Mouse (Mus musculus): ENCODE results near the gene Fam155a. TPM values are rescaled to one million over a fixed set of nuclear protein-coding genes. Genes with fewer than 3 reads are reported as not detected.

The Fam155a gene
- polyA plus RNA-seq, 1 experiment, result not detected

- Histone ChIP-seq H3ac (ENCODE audit: control insufficient read depth, insufficient read length) (no peak overlapping the region), H3K4me3 (no peak overlapping the region), H3K79me2 (ENCODE audit: control insufficient read depth, insufficient read depth) (no peaks in the 10 kb centered on the region), H3K27me3 (ENCODE audit: control insufficient read depth, insufficient read depth, insufficient read length) (no peaks in the 10 kb centered on the region), H3K4me2 (ENCODE audit: low read depth) (no peak overlapping the region), H3K36me3 (ENCODE audit: control insufficient read depth, insufficient read depth) (no peaks in the 10 kb centered on the region)
- TF ChIP-seq POLR2AphosphoS2 (IDR thresholded peaks at IDR 0.05; ENCODE audit: insufficient read length, low read depth) (no peak), TCF12 (IDR thresholded peaks at IDR 0.05; ENCODE audit: insufficient read depth, poor library complexity, severe bottlenecking) (no peak), CEBPB (IDR thresholded peaks at IDR 0.05; ENCODE audit: insufficient read depth, poor library complexity, severe bottlenecking) (no peak), MYOD1 (IDR thresholded peaks at IDR 0.05; ENCODE audit: control insufficient read depth in 1 of 3, insufficient read length in 2 of 3, low read depth in 2 of 3) (no peak), E2F4 (IDR thresholded peaks at IDR 0.05; ENCODE audit: insufficient read depth) (no peak), MAX (IDR thresholded peaks at IDR 0.05; ENCODE audit: low read depth) (no peak), TCF3 (IDR thresholded peaks at IDR 0.05; ENCODE audit: insufficient read length, low read depth) (no peak), REST (IDR thresholded peaks at IDR 0.05; ENCODE audit: insufficient read depth, insufficient read length) (no peak)
Measured at GRCm38 (mm10) chr8:9255316-9255715, 515.6 kb downstream of the Fam155a start.

GRCm38 (mm10) chr8:9252991-9253390, 518.0 kb downstream of the Fam155a start:
- no peak overlapping the region for H3ac ChIP-seq (ENCODE audit: control insufficient read depth, insufficient read length)
- TF ChIP-seq SRF (IDR thresholded peaks at IDR 0.05; ENCODE audit: control insufficient read depth, insufficient read length, low read depth) (no peak), CEBPB (IDR thresholded peaks at IDR 0.05; ENCODE audit: insufficient read depth, poor library complexity, severe bottlenecking) (no peak), MAX (IDR thresholded peaks at IDR 0.05; ENCODE audit: low read depth) (no peak), POLR2A (IDR thresholded peaks at IDR 0.05; ENCODE audit: insufficient read length, low read depth) (no peak), TCF3 (IDR thresholded peaks at IDR 0.05; ENCODE audit: insufficient read length, low read depth) (no peak), REST (IDR thresholded peaks at IDR 0.05; ENCODE audit: insufficient read depth, insufficient read length) (no peak), MYOG (IDR thresholded peaks at IDR 0.05; ENCODE audit: control insufficient read depth in 1 of 3, insufficient read depth in 1 of 3, insufficient read length in 2 of 3, low read depth in 2 of 3) (no peak), TCF12 (IDR thresholded peaks at IDR 0.05; ENCODE audit: insufficient read depth, poor library complexity, severe bottlenecking) (no peak), POLR2AphosphoS2 (IDR thresholded peaks at IDR 0.05; ENCODE audit: insufficient read length, low read depth) (no peak), USF1 (IDR thresholded peaks at IDR 0.05; ENCODE audit: low read depth) (no peak)
- H3K36me3 ChIP-seq (ENCODE audit: control insufficient read depth, insufficient read depth), result no peaks in the 10 kb centered on the region
- no peaks in the 10 kb centered on the region for H3K79me2 ChIP-seq (ENCODE audit: control insufficient read depth, insufficient read depth)
- no peak overlapping the region for H3K4me2 ChIP-seq (ENCODE audit: low read depth)
- no peak overlapping the region for H3K4me3 ChIP-seq
- no peaks in the 10 kb centered on the region for H3K27me3 ChIP-seq (ENCODE audit: control insufficient read depth, insufficient read depth, insufficient read length)

- Histone ChIP-seq H3K4me2 (ENCODE audit: low read depth) (no peak overlapping the region), H3ac (ENCODE audit: control insufficient read depth, insufficient read length) (no peak overlapping the region), H3K79me2 (ENCODE audit: control insufficient read depth, insufficient read depth) (no peaks in the 10 kb centered on the region), H3K4me3 (no peak overlapping the region), H3K36me3 (ENCODE audit: control insufficient read depth, insufficient read depth) (no peaks in the 10 kb centered on the region), H3K27me3 (ENCODE audit: control insufficient read depth, insufficient read depth, insufficient read length) (no peaks in the 10 kb centered on the region)
- no peak for TF ChIP-seq REST (IDR thresholded peaks at IDR 0.05; ENCODE audit: insufficient read depth, insufficient read length)
- no peak for TF ChIP-seq MYOD1 (IDR thresholded peaks at IDR 0.05; ENCODE audit: control insufficient read depth in 1 of 3, insufficient read length in 2 of 3, low read depth in 2 of 3)
- TF ChIP-seq USF1 (IDR thresholded peaks at IDR 0.05; ENCODE audit: low read depth), result no peak
- TF ChIP-seq SRF (IDR thresholded peaks at IDR 0.05; ENCODE audit: control insufficient read depth, insufficient read length, low read depth), result no peak
- no peak for TF ChIP-seq POLR2A (IDR thresholded peaks at IDR 0.05; ENCODE audit: insufficient read length, low read depth)
- no peak for TF ChIP-seq POLR2AphosphoS2 (IDR thresholded peaks at IDR 0.05; ENCODE audit: insufficient read length, low read depth)
Measured at GRCm38 (mm10) chr8:9248109-9248821, 522.7 kb downstream of the Fam155a start.

- Histone ChIP-seq H3K4me3 (no peak overlapping the region), H3ac (ENCODE audit: control insufficient read depth, insufficient read length) (no peak overlapping the region)
- TF ChIP-seq TCF12 (IDR thresholded peaks at IDR 0.05; ENCODE audit: insufficient read depth, poor library complexity, severe bottlenecking) (no peak), CEBPB (IDR thresholded peaks at IDR 0.05; ENCODE audit: insufficient read depth, poor library complexity, severe bottlenecking) (no peak)
Measured at GRCm38 (mm10) chr8:9245994-9246393, 525.0 kb downstream of the Fam155a start.

GRCm38 (mm10) chr8:9240996-9241395, 530.0 kb downstream of the Fam155a start:
- Histone ChIP-seq H3K36me3 (ENCODE audit: control insufficient read depth, insufficient read depth) (no peaks in the 10 kb centered on the region), H3K4me2 (ENCODE audit: low read depth) (no peak overlapping the region), H3K27me3 (ENCODE audit: control insufficient read depth, insufficient read depth, insufficient read length) (no peaks in the 10 kb centered on the region), H3K4me3 (no peak overlapping the region), H3ac (ENCODE audit: control insufficient read depth, insufficient read length) (no peak overlapping the region), H3K79me2 (ENCODE audit: control insufficient read depth, insufficient read depth) (no peaks in the 10 kb centered on the region)
- no peak for TF ChIP-seq USF1 (IDR thresholded peaks at IDR 0.05; ENCODE audit: low read depth)
- TF ChIP-seq POLR2A (IDR thresholded peaks at IDR 0.05; ENCODE audit: insufficient read length, low read depth), result no peak
- TF ChIP-seq CEBPB (IDR thresholded peaks at IDR 0.05; ENCODE audit: insufficient read depth, poor library complexity, severe bottlenecking), result no peak

More at GRCm38 (mm10) chr8:9245994-9246393, 525.0 kb downstream of the Fam155a start:
- Histone ChIP-seq H3K4me2 (ENCODE audit: low read depth) (no peak overlapping the region), H3K27me3 (ENCODE audit: control insufficient read depth, insufficient read depth, insufficient read length) (no peaks in the 10 kb centered on the region), H3K79me2 (ENCODE audit: control insufficient read depth, insufficient read depth) (no peaks in the 10 kb centered on the region), H3K36me3 (ENCODE audit: control insufficient read depth, insufficient read depth) (no peaks in the 10 kb centered on the region)

All from myocyte (in vitro differentiated cells).